Mouse (Mus musculus): ENCODE results near the gene St3gal3. TPM values are rescaled to one million over a fixed set of nuclear protein-coding genes. Genes with fewer than 3 reads are reported as not detected.
A peak's percentile ranks its signal among the peaks of the same experiment; 100 is the strongest.

St3gal3 gene
- polyA plus RNA-seq, 1 experiment from 2014 or later: 6.2 TPM

GRCm38 (mm10) chr4:117891738-117892161, 243.0 kb downstream of the St3gal3 start, which contains the start of gene Dph2:
Gene Dph2 (minus strand): TSS chr4:117892032.
- Histone ChIP-seq H3K36me3 (ENCODE audit: control insufficient read depth, insufficient read depth, low read length) (peaks cover 48% of the 10 kb centered on the region), H3K9ac (ENCODE audit: low read length) (peak within 1 kb of the TSS; percentile 61), H3K4me3 (ENCODE audit: control insufficient read depth in 1 of 2, insufficient read depth in 1 of 2, low read depth in 1 of 2, low read length in 2 of 2) (peak within 1 kb of the TSS; percentile 72 to 87), H3K9me3 (ENCODE audit: control insufficient read depth, low read length) (no peaks in the 10 kb centered on the region), H3K27me3 (ENCODE audit: control insufficient read depth, insufficient read depth, low read length) (no peaks in the 10 kb centered on the region), H3K4me1 (ENCODE audit: control insufficient read depth in 2 of 2, insufficient read depth in 2 of 2, low read length in 2 of 2) (peaks cover 7 to 10% of the 10 kb centered on the region in 2 experiments; a peak in 3 of 4 replicates), H3K27ac (replicated peaks in 1 of 2; ENCODE audit: control insufficient read depth in 1 of 2, insufficient read depth in 1 of 2, low read depth in 2 of 2, low read length in 2 of 2) (no peak within 1 kb of the TSS), H3K4me2 (ENCODE audit: low read length) (peak within 1 kb of the TSS; percentile 75)
- WGBS: 0% methylated on average over 21 of the region's 21 CpGs
- ATAC-seq (ENCODE audit: insufficient number of reproducible peaks, insufficient read depth, low FRiP score, low read depth): peak; percentile 76

- H3K4me2 ChIP-seq (ENCODE audit: low read length): peak overlapping the region; percentile 75; the same call in 1 of the 2 replicates
- WGBS: 91% methylated on average over 8 of the region's 8 CpGs
Measured at GRCm38 (mm10) chr4:117890750-117891149, 244.0 kb downstream of the St3gal3 start.

GRCm38 (mm10) chr4:117890031-117890430, 244.7 kb downstream of the St3gal3 start:
- WGBS: 89% methylated on average over 14 of the region's 14 CpGs
- Histone ChIP-seq H3K9ac (ENCODE audit: low read length) (no peak overlapping the region), H3K4me2 (ENCODE audit: low read length) (no peak overlapping the region), H3K4me3 (ENCODE audit: control insufficient read depth in 1 of 2, insufficient read depth in 1 of 2, low read depth in 1 of 2, low read length in 2 of 2) (no peak overlapping the region), H3K4me1 (ENCODE audit: control insufficient read depth in 2 of 2, insufficient read depth in 2 of 2, low read length in 2 of 2) (peaks cover 14 to 17% of the 10 kb centered on the region in 2 experiments), H3K27ac (replicated peaks in 1 of 2; ENCODE audit: control insufficient read depth in 1 of 2, insufficient read depth in 1 of 2, low read depth in 2 of 2, low read length in 2 of 2) (no peak overlapping the region), H3K9me3 (ENCODE audit: control insufficient read depth, low read length) (no peaks in the 10 kb centered on the region), H3K27me3 (ENCODE audit: control insufficient read depth, insufficient read depth, low read length) (no peaks in the 10 kb centered on the region), H3K36me3 (ENCODE audit: control insufficient read depth, insufficient read depth, low read length) (peaks cover 40% of the 10 kb centered on the region)
- ATAC-seq (ENCODE audit: insufficient number of reproducible peaks, insufficient read depth, low FRiP score, low read depth): no peak

More at GRCm38 (mm10) chr4:117890750-117891149, 244.0 kb downstream of the St3gal3 start:
- Histone ChIP-seq H3K36me3 (ENCODE audit: control insufficient read depth, insufficient read depth, low read length) (peaks cover 40% of the 10 kb centered on the region), H3K9me3 (ENCODE audit: control insufficient read depth, low read length) (no peaks in the 10 kb centered on the region), H3K4me1 (ENCODE audit: control insufficient read depth in 2 of 2, insufficient read depth in 2 of 2, low read length in 2 of 2) (peaks cover 14 to 17% of the 10 kb centered on the region in 2 experiments), H3K4me3 (ENCODE audit: control insufficient read depth in 1 of 2, insufficient read depth in 1 of 2, low read depth in 1 of 2, low read length in 2 of 2) (0 out of 4 replicates have a peak overlapping the region, but pooled peaks of 1 of the 2 experiments have one; percentile 72), H3K27ac (replicated peaks in 1 of 2; ENCODE audit: control insufficient read depth in 1 of 2, insufficient read depth in 1 of 2, low read depth in 2 of 2, low read length in 2 of 2) (no peak overlapping the region), H3K27me3 (ENCODE audit: control insufficient read depth, insufficient read depth, low read length) (no peaks in the 10 kb centered on the region), H3K9ac (ENCODE audit: low read length) (no peak overlapping the region)
- ATAC-seq (ENCODE audit: insufficient number of reproducible peaks, insufficient read depth, low FRiP score, low read depth): no peak

- Histone ChIP-seq H3K4me3 (ENCODE audit: control insufficient read depth in 1 of 2, insufficient read depth in 1 of 2, low read depth in 1 of 2, low read length in 2 of 2) (no peak overlapping the region), H3K9me3 (ENCODE audit: control insufficient read depth, low read length) (no peaks in the 10 kb centered on the region), H3K9ac (ENCODE audit: low read length) (no peak overlapping the region), H3K27ac (replicated peaks in 1 of 2; ENCODE audit: control insufficient read depth in 1 of 2, insufficient read depth in 1 of 2, low read depth in 2 of 2, low read length in 2 of 2) (no peak overlapping the region), H3K4me2 (ENCODE audit: low read length) (no peak overlapping the region), H3K4me1 (ENCODE audit: control insufficient read depth in 2 of 2, insufficient read depth in 2 of 2, low read length in 2 of 2) (peaks cover 14 to 17% of the 10 kb centered on the region in 2 experiments), H3K27me3 (ENCODE audit: control insufficient read depth, insufficient read depth, low read length) (no peaks in the 10 kb centered on the region), H3K36me3 (ENCODE audit: control insufficient read depth, insufficient read depth, low read length) (peaks cover 42% of the 10 kb centered on the region)
- no peak for ATAC-seq (ENCODE audit: insufficient number of reproducible peaks, insufficient read depth, low FRiP score, low read depth)
- WGBS: 82% methylated on average over 15 of the region's 15 CpGs
Measured at GRCm38 (mm10) chr4:117889471-117889870, 245.2 kb downstream of the St3gal3 start.

- H3K36me3 ChIP-seq (ENCODE audit: control insufficient read depth, insufficient read depth, low read length): peaks cover 41% of the 10 kb centered on the region
- H3K4me3 ChIP-seq (ENCODE audit: control insufficient read depth in 1 of 2, insufficient read depth in 1 of 2, low read depth in 1 of 2, low read length in 2 of 2): peak overlapping the region in 1 of 2 experiments; percentile 87; a peak in 2 of 4 replicates
- H3K4me1 ChIP-seq (ENCODE audit: control insufficient read depth in 2 of 2, insufficient read depth in 2 of 2, low read length in 2 of 2): peaks cover 14 to 20% of the 10 kb centered on the region in 2 experiments
- H3K9ac ChIP-seq (ENCODE audit: low read length): no peak overlapping the region
- H3K27ac ChIP-seq (replicated peaks in 1 of 2; ENCODE audit: control insufficient read depth in 1 of 2, insufficient read depth in 1 of 2, low read depth in 2 of 2, low read length in 2 of 2): no peak overlapping the region
- ATAC-seq (ENCODE audit: insufficient number of reproducible peaks, insufficient read depth, low FRiP score, low read depth): no peak
- H3K9me3 ChIP-seq (ENCODE audit: control insufficient read depth, low read length): no peaks in the 10 kb centered on the region
- peak overlapping the region; percentile 89; the same call in 1 of the 2 replicates for H3K4me2 ChIP-seq (ENCODE audit: low read length)
- 68% methylated on average over 2 of the region's 2 CpGs for WGBS
- no peaks in the 10 kb centered on the region for H3K27me3 ChIP-seq (ENCODE audit: control insufficient read depth, insufficient read depth, low read length)
Measured at GRCm38 (mm10) chr4:117887920-117888319, 246.8 kb downstream of the St3gal3 start.

- 1% methylated on average over 37 of the region's 37 CpGs for WGBS
- peak within 1 kb of the TSS; percentile 89 for H3K4me2 ChIP-seq (ENCODE audit: low read length)
- H3K4me3 ChIP-seq (ENCODE audit: control insufficient read depth in 1 of 2, insufficient read depth in 1 of 2, low read depth in 1 of 2, low read length in 2 of 2): peak within 1 kb of the TSS; percentile 87 to 98
- H3K27me3 ChIP-seq (ENCODE audit: control insufficient read depth, insufficient read depth, low read length): no peaks in the 10 kb centered on the region
- H3K27ac ChIP-seq (replicated peaks in 1 of 2; ENCODE audit: control insufficient read depth in 1 of 2, insufficient read depth in 1 of 2, low read depth in 2 of 2, low read length in 2 of 2): no peak within 1 kb of the TSS
- no peaks in the 10 kb centered on the region for H3K9me3 ChIP-seq (ENCODE audit: control insufficient read depth, low read length)
- peaks cover 41% of the 10 kb centered on the region for H3K36me3 ChIP-seq (ENCODE audit: control insufficient read depth, insufficient read depth, low read length)
- H3K9ac ChIP-seq (ENCODE audit: low read length): peak within 1 kb of the TSS; percentile 89
- ATAC-seq (ENCODE audit: insufficient number of reproducible peaks, insufficient read depth, low FRiP score, low read depth): peak; percentile 82
- peaks cover 13 to 18% of the 10 kb centered on the region in 2 experiments for H3K4me1 ChIP-seq (ENCODE audit: control insufficient read depth in 2 of 2, insufficient read depth in 2 of 2, low read length in 2 of 2)
Measured at GRCm38 (mm10) chr4:117887133-117887532, 247.6 kb downstream of the St3gal3 start, which contains the start of gene Atp6v0b. Gene Atp6v0b (minus strand): TSS chr4:117887333.

- H3K27me3 ChIP-seq (ENCODE audit: control insufficient read depth, insufficient read depth, low read length): no peaks in the 10 kb centered on the region
- H3K36me3 ChIP-seq (ENCODE audit: control insufficient read depth, insufficient read depth, low read length): peaks cover 41% of the 10 kb centered on the region
- peak overlapping the region; percentile 89 for H3K4me2 ChIP-seq (ENCODE audit: low read length)
- WGBS: 1% methylated on average over 22 of the region's 24 CpGs
- H3K4me3 ChIP-seq (ENCODE audit: control insufficient read depth in 1 of 2, insufficient read depth in 1 of 2, low read depth in 1 of 2, low read length in 2 of 2): peak overlapping the region; percentile 87 to 98
- H3K9me3 ChIP-seq (ENCODE audit: control insufficient read depth, low read length): no peaks in the 10 kb centered on the region
- H3K27ac ChIP-seq (replicated peaks in 1 of 2; ENCODE audit: control insufficient read depth in 1 of 2, insufficient read depth in 1 of 2, low read depth in 2 of 2, low read length in 2 of 2): no peak overlapping the region
- peak overlapping the region; percentile 89 for H3K9ac ChIP-seq (ENCODE audit: low read length)
- H3K4me1 ChIP-seq (ENCODE audit: control insufficient read depth in 2 of 2, insufficient read depth in 2 of 2, low read length in 2 of 2): peaks cover 11 to 17% of the 10 kb centered on the region in 2 experiments
- ATAC-seq (ENCODE audit: insufficient number of reproducible peaks, insufficient read depth, low FRiP score, low read depth): no peak; the same call in 1 of the 2 replicates
Measured at GRCm38 (mm10) chr4:117886644-117887043, 248.1 kb downstream of the St3gal3 start.

Data from heart, embryonic 14.5 days (tissue).